Mouse (Mus musculus) megakaryocyte, embryonic 14.5 days (primary cell): ENCODE results near the gene Eya4.

ENCODE experiments used
- FLI1 ChIP-seq: IDR thresholded peaks from 2 replicates; pipeline ENCODE4 v1.6.1; 2012; ENCODE audit warnings: low read length, inconsistent platforms, mixed read lengths
- GATA1 ChIP-seq: IDR thresholded peaks from 3 replicates; pipeline ENCODE4 v1.6.1; 2012; ENCODE audit warnings: mixed read lengths, low read length, inconsistent platforms, borderline replicate concordance

DNA sequence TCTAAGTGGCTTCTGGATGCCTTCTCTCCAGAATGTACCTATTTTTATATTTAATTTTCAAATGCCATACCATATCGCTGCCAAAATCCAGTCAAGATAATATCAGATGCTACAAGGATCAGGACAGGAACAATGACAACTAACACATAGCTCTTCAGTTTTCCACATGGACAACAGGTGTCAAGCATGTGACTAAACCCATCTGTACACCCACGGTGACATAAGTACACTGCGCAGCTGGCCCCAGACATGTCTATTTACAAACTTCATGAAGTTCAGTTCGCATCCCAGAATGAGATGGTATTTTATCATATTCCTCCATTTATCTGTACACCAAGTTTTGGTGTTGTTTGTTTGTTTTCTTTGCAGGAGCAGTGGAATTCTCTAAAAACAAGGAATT lies 154.2 kb downstream of the Eya4 start:
- TF ChIP-seq GATA1: no peak
- TF ChIP-seq FLI1: no peak
